Mouse (Mus musculus) embryonic facial prominence, embryonic 10.5 days (tissue): ENCODE results near the gene 1700029F12Rik. TPM values are rescaled to one million over a fixed set of nuclear protein-coding genes. Genes with fewer than 3 reads are reported as not detected.

ENCODE experiments used
- DNase-seq: peaks from one replicate; pipeline ENCODE4 v3.0.0-alpha.2; 2017; ENCODE audit warnings: low spot score
- H3K27ac ChIP-seq: fragments of 300-500 bp; sonication (generic); replicated peaks from 2 replicates; pipeline ENCODE4 v1.5.1; 2016; ENCODE audit warnings: mild to moderate bottlenecking
- H3K27me3 ChIP-seq: fragments of 300-500 bp; sonication (generic); replicated peaks from 2 replicates; pipeline ENCODE4 v1.6.1; 2016; ENCODE audit warnings: low read depth, mild to moderate bottlenecking; ENCODE audit not compliant: poor library complexity, severe bottlenecking
- H3K36me3 ChIP-seq: fragments of 300-500 bp; sonication (generic); replicated peaks from 2 replicates; pipeline ENCODE4 v1.6.1; 2016; ENCODE audit warnings: mild to moderate bottlenecking, moderate library complexity
- H3K4me1 ChIP-seq: fragments of 300-500 bp; sonication (generic); 2 replicates; pipeline ENCODE4 v1.6.1; 2016
- H3K4me3 ChIP-seq: fragments of 300-500 bp; sonication (generic); 2 replicates; pipeline ENCODE4 v1.5.1; 2016; ENCODE audit warnings: mild to moderate bottlenecking, moderate library complexity
- H3K9me3 ChIP-seq: fragments of 300-500 bp; sonication (generic); 2 replicates; pipeline ENCODE4 v1.6.1; 2016; ENCODE audit warnings: mild to moderate bottlenecking
- WGBS: fragments of 180-500 bp; shearing (Covaris S2); methylation state at CpG from one replicate; pipeline ENCODE4 v1.1.7; 2016; 5-methylcytosine and 5-hydroxymethylcytosine counted together
- polyA plus RNA-seq: library from polyadenylated mRNA; unstranded; fragments of >200 nt; fragmentation: Nextera tagmentation; extraction: Ambion mirVana; gene quantifications from 2 replicates; pipeline ENCODE4 v1.2.1, GENCODE M21; 2016

The 1700029F12Rik gene
- not detected in 2 replicates for polyA plus RNA-seq

- no peaks in the 10 kb centered on the region for H3K4me1 ChIP-seq
- no peak within 1 kb of the TSS for H3K27ac ChIP-seq
- H3K4me3 ChIP-seq = no peak within 1 kb of the TSS
- no peaks in the 10 kb centered on the region for H3K27me3 ChIP-seq
- no peak for DNase-seq
- H3K9me3 ChIP-seq = no peaks in the 10 kb centered on the region
- H3K36me3 ChIP-seq = no peaks in the 10 kb centered on the region
- 79% methylated on average over 2 of the region's 2 CpGs for WGBS
Observed at GRCm38 (mm10) chr13:97034262-97034661, at the start of gene 1700029F12Rik. Gene 1700029F12Rik, minus strand, starts transcription at chr13:97034362.

DNA sequence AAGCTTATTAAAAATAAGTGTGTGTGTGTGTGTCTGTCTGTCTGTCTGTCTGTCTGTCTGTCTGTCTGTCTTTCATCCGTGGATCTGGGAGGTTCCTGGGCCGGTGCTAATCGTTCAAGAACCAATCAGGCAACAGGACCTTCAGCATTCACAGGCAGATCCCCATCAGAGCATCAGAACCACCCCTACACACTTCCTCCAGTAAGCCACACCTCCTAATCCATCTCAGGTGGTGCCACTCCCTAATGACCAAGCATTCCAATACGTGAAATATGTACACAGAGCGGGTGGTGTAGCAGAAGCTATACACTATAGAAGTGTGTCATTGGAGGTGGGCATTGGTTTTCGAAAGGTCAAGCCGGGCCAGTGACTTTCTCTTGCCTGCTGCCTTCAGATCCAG is 48.3 kb upstream of the 1700029F12Rik start:
- no peak overlapping the region for H3K27ac ChIP-seq
- DNase-seq = no peak
- no peaks in the 10 kb centered on the region for H3K4me1 ChIP-seq
- H3K36me3 ChIP-seq = no peaks in the 10 kb centered on the region
- H3K9me3 ChIP-seq = no peaks in the 10 kb centered on the region
- H3K27me3 ChIP-seq = no peaks in the 10 kb centered on the region
- H3K4me3 ChIP-seq = no peak overlapping the region
- WGBS = 91% methylated on average over 7 of the region's 7 CpGs

DNA sequence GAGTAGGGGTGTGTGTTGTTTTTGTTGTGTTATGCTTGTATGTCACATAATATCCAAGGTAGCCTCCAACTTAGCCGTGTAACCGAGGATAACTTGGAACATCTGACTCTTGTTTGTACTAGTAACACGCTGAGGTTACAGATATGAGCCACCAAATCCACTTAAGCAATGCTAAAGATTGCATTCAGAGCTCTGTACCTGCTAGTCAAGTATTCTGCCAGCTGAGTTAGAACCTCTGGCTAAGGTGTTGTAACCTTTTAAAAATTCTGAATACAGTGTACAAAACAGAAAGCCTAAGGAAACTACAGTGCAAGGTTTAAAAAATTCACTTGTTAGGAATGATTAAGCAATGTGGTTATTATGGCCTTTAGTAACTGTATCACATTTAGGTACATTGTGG is 46.5 kb upstream of the 1700029F12Rik start:
- Histone ChIP-seq H3K36me3 (no peaks in the 10 kb centered on the region), H3K27ac (no peak overlapping the region), H3K27me3 (no peaks in the 10 kb centered on the region), H3K4me1 (no peaks in the 10 kb centered on the region), H3K4me3 (no peak overlapping the region), H3K9me3 (no peaks in the 10 kb centered on the region)
- no peak for DNase-seq
- WGBS = 85% methylated on average over 3 of the region's 3 CpGs

- H3K4me1 ChIP-seq = no peaks in the 10 kb centered on the region
- DNase-seq = no peak
- 85% methylated on average over 2 of the region's 2 CpGs for WGBS
Observed at GRCm38 (mm10) chr13:97080201-97080600, 46.0 kb upstream of the 1700029F12Rik start.

DNA sequence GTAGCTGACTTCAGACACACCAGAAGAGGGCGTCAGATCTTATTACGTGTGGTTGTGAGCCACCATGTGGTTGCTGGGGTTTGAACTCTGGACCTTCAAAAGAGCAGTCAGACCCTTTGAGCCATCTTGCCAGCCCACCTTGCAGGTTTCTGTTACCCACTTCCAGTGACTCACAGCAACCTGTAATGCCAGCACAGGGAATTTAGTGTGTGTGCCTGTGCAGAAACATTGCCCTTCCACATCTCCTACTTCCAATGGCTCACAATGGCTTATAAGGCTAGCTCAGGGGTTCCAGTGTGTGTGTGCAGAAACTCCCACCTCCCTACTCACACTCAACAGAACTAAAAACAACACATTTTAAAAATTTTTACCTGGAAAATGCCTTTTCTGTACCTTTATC is 43.4 kb upstream of the 1700029F12Rik start:
- no peaks in the 10 kb centered on the region for H3K4me1 ChIP-seq
- no peak overlapping the region for H3K4me3 ChIP-seq
- H3K9me3 ChIP-seq = no peaks in the 10 kb centered on the region
- H3K27ac ChIP-seq = no peak overlapping the region
- H3K27me3 ChIP-seq = peaks cover 7% of the 10 kb centered on the region
- 88% methylated on average over 2 of the region's 2 CpGs for WGBS
- no peak for DNase-seq
- H3K36me3 ChIP-seq = no peaks in the 10 kb centered on the region

More at GRCm38 (mm10) chr13:97080201-97080600, 46.0 kb upstream of the 1700029F12Rik start:
- Histone ChIP-seq H3K9me3 (no peaks in the 10 kb centered on the region), H3K27me3 (no peaks in the 10 kb centered on the region), H3K36me3 (no peaks in the 10 kb centered on the region), H3K27ac (no peak overlapping the region), H3K4me3 (no peak overlapping the region)

- H3K27me3 ChIP-seq = peaks cover 31% of the 10 kb centered on the region
- H3K4me1 ChIP-seq = peaks cover 4% of the 10 kb centered on the region; the same call in 1 of the 2 replicates
- H3K9me3 ChIP-seq = no peaks in the 10 kb centered on the region
- 38% methylated on average over 1 of the region's 1 CpGs for WGBS
- no peak overlapping the region for H3K4me3 ChIP-seq
- DNase-seq = no peak
- H3K27ac ChIP-seq = no peak overlapping the region
- no peaks in the 10 kb centered on the region for H3K36me3 ChIP-seq
Observed at GRCm38 (mm10) chr13:97073497-97073896, 39.3 kb upstream of the 1700029F12Rik start.

DNA sequence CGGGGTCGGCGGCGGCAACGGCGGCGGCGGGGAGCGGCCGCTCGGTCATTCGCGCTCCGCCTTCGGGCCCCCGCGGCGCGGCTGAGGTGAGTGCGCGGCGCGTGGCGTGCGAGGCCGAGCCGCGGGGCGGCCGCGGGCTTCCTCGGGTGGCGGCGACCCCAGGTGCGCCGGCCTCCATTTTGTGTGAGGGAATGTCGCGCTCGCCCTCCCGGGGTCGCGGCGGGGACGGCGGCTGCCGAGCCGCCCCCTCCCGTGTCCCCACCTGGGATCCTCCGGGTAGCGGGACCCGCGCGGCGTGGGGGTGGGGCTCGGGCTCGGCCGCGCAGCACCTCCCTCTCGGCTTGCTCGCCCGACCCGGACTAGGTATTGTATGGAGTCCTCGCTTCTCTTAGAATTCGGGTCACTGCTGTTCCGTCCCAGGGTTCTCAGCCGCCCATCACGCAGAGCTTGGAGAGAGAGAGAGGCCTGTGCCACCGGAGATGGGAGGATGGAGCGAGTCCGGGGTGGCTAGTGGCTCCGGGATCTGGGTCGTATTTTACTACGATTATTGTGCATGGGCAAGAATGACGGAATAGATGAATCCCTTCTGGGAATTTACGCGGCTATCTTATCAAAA is 37.6 kb upstream of the 1700029F12Rik start:
- 1% methylated on average over 76 of the region's 76 CpGs for WGBS
- DNase-seq = no peak

GRCm38 (mm10) chr13:97070931-97071625 is 36.9 kb upstream of the 1700029F12Rik start:
- H3K27ac ChIP-seq = peak overlapping the region; percentile 91
- peaks cover 55% of the 10 kb centered on the region for H3K27me3 ChIP-seq
- WGBS = 2% methylated on average over 85 of the region's 85 CpGs
- DNase-seq = peak; percentile 72
- peaks cover 17% of the 10 kb centered on the region for H3K4me1 ChIP-seq
- H3K4me3 ChIP-seq = peak overlapping the region; percentile 90
- no peaks in the 10 kb centered on the region for H3K36me3 ChIP-seq
- no peaks in the 10 kb centered on the region for H3K9me3 ChIP-seq

More for the DNA sequence above, 37.6 kb upstream of the 1700029F12Rik start:
- no peaks in the 10 kb centered on the region for H3K9me3 ChIP-seq
- H3K27me3 ChIP-seq = peaks cover 48% of the 10 kb centered on the region
- peak overlapping the region; percentile 91 for H3K27ac ChIP-seq
- no peaks in the 10 kb centered on the region for H3K36me3 ChIP-seq
- peak overlapping the region; percentile 90 for H3K4me3 ChIP-seq
- peaks cover 16% of the 10 kb centered on the region for H3K4me1 ChIP-seq

- Histone ChIP-seq H3K9me3 (peaks cover 5% of the 10 kb centered on the region; the same call in 1 of the 2 replicates), H3K27me3 (peaks cover 54% of the 10 kb centered on the region), H3K4me3 (no peak overlapping the region), H3K36me3 (no peaks in the 10 kb centered on the region), H3K27ac (no peak overlapping the region), H3K4me1 (peaks cover 26% of the 10 kb centered on the region)
- WGBS = 32% methylated on average over 8 of the region's 8 CpGs
- DNase-seq = no peak
Observed at GRCm38 (mm10) chr13:97068151-97068550, 34.0 kb upstream of the 1700029F12Rik start.

GRCm38 (mm10) chr13:97067691-97068090 is 33.5 kb upstream of the 1700029F12Rik start:
- Histone ChIP-seq H3K27me3 (peaks cover 49% of the 10 kb centered on the region), H3K4me3 (no peak overlapping the region), H3K4me1 (peaks cover 26% of the 10 kb centered on the region), H3K36me3 (no peaks in the 10 kb centered on the region), H3K9me3 (peaks cover 5% of the 10 kb centered on the region; the same call in 1 of the 2 replicates), H3K27ac (no peak overlapping the region)
- 3% methylated on average over 6 of the region's 6 CpGs for WGBS
- peak; percentile 18 for DNase-seq

- Histone ChIP-seq H3K4me3 (no peak within 1 kb of the TSS), H3K4me1 (peaks cover 26% of the 10 kb centered on the region), H3K27me3 (peaks cover 44% of the 10 kb centered on the region), H3K27ac (no peak within 1 kb of the TSS), H3K9me3 (peaks cover 5% of the 10 kb centered on the region; the same call in 1 of the 2 replicates), H3K36me3 (no peaks in the 10 kb centered on the region)
- no peak for DNase-seq
- WGBS = 36% methylated on average over 15 of the region's 15 CpGs
Observed at GRCm38 (mm10) chr13:97066649-97067550, 32.7 kb upstream of the 1700029F12Rik start, which contains the start of gene Fam169a. Gene Fam169a, plus strand, starts transcription at chr13:97067286.
